Mouse (Mus musculus) forebrain, embryonic 11.5 days (tissue): Measurements from ENCODE around the gene Cacna1d. TPM values are rescaled to one million over a fixed set of nuclear protein-coding genes. Genes with fewer than 3 reads are reported as not detected.

Experiments used
- ATAC-seq: fragments of 200-750 bp; cut with Nextera tagmentation; replicated peaks from 2 replicates; pipeline ENCODE4 v1.8.0; 2017; ENCODE audit warnings: moderate TSS enrichment; ENCODE audit not compliant: low FRiP score
- DNase-seq: peaks from one replicate; pipeline ENCODE4 v3.0.0-alpha.2; 2017; ENCODE audit warnings: low spot score
- H3K27ac ChIP-seq: fragments of 300-500 bp; sonication (generic); 2 replicates; pipeline ENCODE4 v1.5.1; 2014; ENCODE audit warnings: low read depth, low read length
- H3K27me3 ChIP-seq: fragments of 300-500 bp; sonication (generic); 2 replicates; pipeline ENCODE4 v1.6.1; 2014; ENCODE audit warnings: mild to moderate bottlenecking, low read length, mixed read lengths; ENCODE audit not compliant: control insufficient read depth, insufficient read depth
- H3K36me3 ChIP-seq: fragments of 300-500 bp; sonication (generic); 2 replicates; pipeline ENCODE4 v1.6.1; 2014; ENCODE audit warnings: mild to moderate bottlenecking, low read length, moderate library complexity, mixed read lengths; ENCODE audit not compliant: control insufficient read depth, insufficient read depth
- H3K4me1 ChIP-seq: fragments of 300-500 bp; sonication (generic); replicated peaks from 2 replicates; pipeline ENCODE4 v1.6.1; 2014; ENCODE audit warnings: low read length, mixed read lengths; ENCODE audit not compliant: control insufficient read depth, insufficient read depth
- H3K4me2 ChIP-seq: fragments of 300-500 bp; sonication (generic); 2 replicates; pipeline ENCODE4 v1.6.1; 2014; ENCODE audit warnings: low read depth, mild to moderate bottlenecking, low read length, moderate library complexity, mixed read lengths; ENCODE audit not compliant: severe bottlenecking
- H3K4me3 ChIP-seq: fragments of 300-500 bp; sonication (generic); 2 replicates; pipeline ENCODE4 v1.5.1; 2014; ENCODE audit warnings: low read depth, low read length
- H3K9ac ChIP-seq: fragments of 300-500 bp; sonication (generic); 2 replicates; pipeline ENCODE4 v1.6.1; 2014; ENCODE audit warnings: low read length
- H3K9me3 ChIP-seq: fragments of 300-500 bp; sonication (generic); 2 replicates; pipeline ENCODE4 v1.6.1; 2016; ENCODE audit warnings: low read length, mixed read lengths; ENCODE audit not compliant: control insufficient read depth
- WGBS: fragments of 180-500 bp; shearing (Covaris S2); extraction: QIAGEN DNeasy Blood & Tissue Kit; methylation state at CpG from one replicate; pipeline ENCODE4 v1.1.7; 2014; 5-methylcytosine and 5-hydroxymethylcytosine counted together
- polyA plus RNA-seq: library from polyadenylated mRNA; unstranded; fragments of >200 nt; fragmentation: Nextera tagmentation; extraction: Ambion mirVana; gene quantifications from 2 replicates; pipeline ENCODE4 v1.2.1, GENCODE M21; 2014

Gene Cacna1d
- polyA plus RNA-seq, 1 experiment from 2014 or later, result 1.8 TPM

- no peaks in the 10 kb centered on the region for H3K27me3 ChIP-seq
- no peaks in the 10 kb centered on the region for H3K9me3 ChIP-seq
- H3K36me3 ChIP-seq, result no peaks in the 10 kb centered on the region
- H3K4me2 ChIP-seq, result no peak overlapping the region
- no peak overlapping the region for H3K27ac ChIP-seq
- no peak overlapping the region for H3K4me3 ChIP-seq
- no peak for DNase-seq
- 82% methylated on average over 8 of the region's 8 CpGs for WGBS
- H3K4me1 ChIP-seq, result no peaks in the 10 kb centered on the region
- no peak overlapping the region for H3K9ac ChIP-seq
- no peak for ATAC-seq
Measured at GRCm38 (mm10) chr14:30271856-30272255, 219.4 kb downstream of the Cacna1d start.

GRCm38 (mm10) chr14:30270350-30270749 lies 220.9 kb downstream of the Cacna1d start:
- Histone ChIP-seq H3K4me1 (no peaks in the 10 kb centered on the region), H3K4me3 (no peak overlapping the region)
- no peak for DNase-seq

DNA sequence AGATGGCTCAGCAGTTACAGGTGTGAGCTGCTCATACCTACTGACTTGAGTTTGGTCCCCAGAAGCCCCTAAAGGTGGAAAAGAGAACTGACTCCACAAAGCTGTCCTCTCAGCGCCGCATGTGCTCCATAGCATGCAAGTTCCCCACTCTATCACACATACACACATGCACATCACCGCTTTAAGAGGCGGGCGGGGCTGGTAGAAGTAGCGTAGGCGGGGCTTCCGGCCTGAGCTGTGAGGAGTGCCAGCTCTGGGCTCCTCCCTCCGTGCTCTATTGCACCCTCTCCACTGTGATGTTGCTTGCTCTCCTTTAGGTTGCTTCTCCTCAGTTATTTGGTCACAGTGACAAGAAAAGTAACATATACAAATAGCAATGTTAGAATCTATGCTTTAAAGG lies 225.5 kb downstream of the Cacna1d start:
- DNase-seq (peak; percentile 45), ATAC-seq (no peak)
- Histone ChIP-seq H3K27ac (no peak overlapping the region), H3K36me3 (no peaks in the 10 kb centered on the region), H3K27me3 (no peaks in the 10 kb centered on the region), H3K9ac (no peak overlapping the region), H3K9me3 (no peaks in the 10 kb centered on the region), H3K4me2 (no peak overlapping the region), H3K4me3 (no peak overlapping the region), H3K4me1 (no peaks in the 10 kb centered on the region)
- whole genome bisulfite sequencing, result 74% methylated on average over 9 of the region's 9 CpGs

More at GRCm38 (mm10) chr14:30270350-30270749, 220.9 kb downstream of the Cacna1d start:
- no peak overlapping the region for H3K4me2 ChIP-seq
- 80% methylated on average over 5 of the region's 5 CpGs for WGBS
- no peak overlapping the region for H3K9ac ChIP-seq
- no peaks in the 10 kb centered on the region for H3K36me3 ChIP-seq
- H3K27me3 ChIP-seq, result no peaks in the 10 kb centered on the region
- H3K9me3 ChIP-seq, result no peaks in the 10 kb centered on the region
- no peak overlapping the region for H3K27ac ChIP-seq
- no peak for ATAC-seq

GRCm38 (mm10) chr14:30261561-30262251 lies 229.5 kb downstream of the Cacna1d start:
- Histone ChIP-seq H3K4me1 (no peaks in the 10 kb centered on the region), H3K9me3 (no peaks in the 10 kb centered on the region), H3K36me3 (no peaks in the 10 kb centered on the region), H3K27ac (no peak overlapping the region), H3K9ac (no peak overlapping the region), H3K27me3 (no peaks in the 10 kb centered on the region), H3K4me3 (no peak overlapping the region), H3K4me2 (no peak overlapping the region)
- ATAC-seq (no peak), DNase-seq (no peak)
- WGBS, result 84% methylated on average over 10 of the region's 10 CpGs

GRCm38 (mm10) chr14:30257626-30258025 lies 233.6 kb downstream of the Cacna1d start:
- Histone ChIP-seq H3K27ac (no peak overlapping the region), H3K27me3 (no peaks in the 10 kb centered on the region), H3K36me3 (no peaks in the 10 kb centered on the region), H3K4me1 (no peaks in the 10 kb centered on the region), H3K4me3 (no peak overlapping the region), H3K9me3 (no peaks in the 10 kb centered on the region), H3K9ac (no peak overlapping the region), H3K4me2 (no peak overlapping the region)
- WGBS, result 83% methylated on average over 4 of the region's 4 CpGs
- ATAC-seq, result no peak
- no peak for DNase-seq

GRCm38 (mm10) chr14:30256486-30256885 lies 234.8 kb downstream of the Cacna1d start:
- DNase-seq (no peak), ATAC-seq (no peak)
- Histone ChIP-seq H3K9me3 (no peaks in the 10 kb centered on the region), H3K4me2 (no peak overlapping the region), H3K36me3 (no peaks in the 10 kb centered on the region), H3K4me3 (no peak overlapping the region), H3K27ac (no peak overlapping the region), H3K4me1 (no peaks in the 10 kb centered on the region), H3K9ac (no peak overlapping the region), H3K27me3 (no peaks in the 10 kb centered on the region)
- 81% methylated on average over 4 of the region's 4 CpGs for WGBS

- ATAC-seq, result no peak
- no peaks in the 10 kb centered on the region for H3K27me3 ChIP-seq
- no peak overlapping the region for H3K4me2 ChIP-seq
- no peaks in the 10 kb centered on the region for H3K36me3 ChIP-seq
- 67% methylated on average over 12 of the region's 12 CpGs for WGBS
- H3K9me3 ChIP-seq, result no peaks in the 10 kb centered on the region
- no peak overlapping the region for H3K27ac ChIP-seq
- no peak overlapping the region for H3K4me3 ChIP-seq
- no peak overlapping the region for H3K9ac ChIP-seq
- DNase-seq, result no peak
- H3K4me1 ChIP-seq, result no peaks in the 10 kb centered on the region
Measured at GRCm38 (mm10) chr14:30255701-30256400, 235.4 kb downstream of the Cacna1d start.

DNA sequence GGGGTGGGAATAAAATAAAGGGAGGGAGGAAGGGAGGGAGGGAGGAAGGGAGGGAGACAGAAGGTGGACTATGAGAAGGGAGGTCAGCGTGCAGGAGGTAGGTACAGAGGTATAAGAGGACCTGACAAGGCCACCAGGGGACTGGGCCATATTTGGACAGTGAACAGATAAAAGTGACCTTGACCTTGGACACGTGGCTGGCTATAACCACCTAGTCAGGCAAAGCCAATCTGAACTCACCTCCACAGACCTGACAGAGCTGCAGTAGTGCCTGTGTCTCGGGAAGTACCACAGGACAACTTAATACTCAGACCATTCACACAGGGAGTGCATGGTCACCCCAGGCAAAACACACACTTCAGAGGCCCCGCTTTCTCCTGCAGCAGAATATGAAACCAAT lies 236.5 kb downstream of the Cacna1d start:
- ATAC-seq (no peak), DNase-seq (no peak)
- H3K4me1 ChIP-seq, result no peaks in the 10 kb centered on the region
- no peak overlapping the region for H3K4me2 ChIP-seq
- H3K27ac ChIP-seq, result no peak overlapping the region
- 92% methylated on average over 4 of the region's 4 CpGs for whole genome bisulfite sequencing
- no peak overlapping the region for H3K9ac ChIP-seq
- no peak overlapping the region for H3K4me3 ChIP-seq
- no peaks in the 10 kb centered on the region for H3K9me3 ChIP-seq
- no peaks in the 10 kb centered on the region for H3K27me3 ChIP-seq
- no peaks in the 10 kb centered on the region for H3K36me3 ChIP-seq

DNA sequence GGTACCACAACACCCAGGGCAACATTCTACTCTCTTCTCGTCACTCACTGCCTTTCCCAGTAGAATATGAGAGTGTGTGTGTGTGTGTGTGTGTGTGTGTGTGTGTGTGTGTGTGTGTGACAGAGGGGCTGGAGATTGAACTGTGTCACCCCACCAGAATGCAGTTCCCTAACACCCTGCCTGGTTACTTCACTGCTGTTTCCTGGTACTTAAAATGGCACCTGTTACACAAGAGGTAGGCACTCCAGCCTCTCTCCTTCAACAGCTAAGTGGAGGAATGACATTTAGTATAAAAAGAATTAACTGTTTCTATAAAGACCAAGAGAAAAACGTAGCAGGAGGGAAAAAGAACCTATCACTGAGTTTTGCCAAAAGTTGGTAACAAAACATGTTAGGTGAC lies 238.4 kb downstream of the Cacna1d start:
- WGBS, result 75% methylated on average over 2 of the region's 2 CpGs
- Histone ChIP-seq H3K27ac (no peak overlapping the region), H3K4me3 (no peak overlapping the region), H3K4me1 (no peaks in the 10 kb centered on the region), H3K36me3 (no peaks in the 10 kb centered on the region), H3K9ac (no peak overlapping the region), H3K4me2 (no peak overlapping the region), H3K27me3 (no peaks in the 10 kb centered on the region), H3K9me3 (no peaks in the 10 kb centered on the region)
- DNase-seq (no peak), ATAC-seq (no peak)
